Mouse (Mus musculus): ENCODE results near the gene Arid3a. TPM values are rescaled to one million over a fixed set of nuclear protein-coding genes. Genes with fewer than 3 reads are reported as not detected.

Arid3a gene
- total and polyA plus RNA-seq, 3 experiments, result 11.8 to 17.2 TPM; not detected in 1

DNA sequence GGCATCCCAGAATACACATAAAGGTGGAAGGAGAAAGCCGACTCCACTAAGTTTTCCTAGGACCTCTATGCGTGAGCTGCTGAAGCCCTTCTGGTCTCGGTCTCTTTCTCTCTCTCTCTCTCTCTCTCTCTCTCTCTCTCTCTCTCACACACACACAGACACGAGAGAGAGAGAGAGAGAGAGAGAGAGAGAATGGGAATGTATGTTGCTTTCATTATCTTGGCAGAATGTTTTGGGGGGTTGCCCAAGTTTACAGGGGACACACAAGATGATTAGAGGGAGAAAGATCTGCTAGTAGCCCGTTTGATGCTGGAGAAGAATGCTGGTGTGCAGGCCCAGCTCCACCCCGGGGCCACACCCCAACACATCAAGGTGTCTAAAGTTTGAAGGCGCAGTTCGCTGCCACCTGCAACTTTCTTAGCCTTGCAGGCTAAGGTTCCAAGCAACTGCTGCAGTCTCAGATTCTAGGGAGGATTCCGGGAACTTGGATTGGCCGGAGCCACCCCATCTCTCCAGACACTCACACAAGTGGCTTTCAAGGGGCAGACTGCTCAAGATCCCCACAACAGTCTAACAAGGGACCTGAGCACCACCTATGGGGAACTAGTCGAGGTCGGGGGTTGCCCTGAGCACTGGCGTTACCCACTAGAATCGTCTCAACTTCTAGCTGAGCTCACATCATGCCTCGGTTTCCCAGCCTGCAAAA, 905 bp upstream of the Arid3a start:
- H3K27me3 ChIP-seq (ENCODE audit: control insufficient read depth in 1 of 2, insufficient read depth in 2 of 2, low read length in 2 of 2), result no peaks in the 10 kb centered on the region
- H3K9ac ChIP-seq (ENCODE audit: control insufficient read depth, low read depth, low read length, poor library complexity, severe bottlenecking), result peak overlapping the region; percentile 87
- DNase-seq (ENCODE audit: low read depth, low spot score), result peak; percentile 70
- no peaks in the 10 kb centered on the region for H3K9me3 ChIP-seq (replicated peaks; ENCODE audit: insufficient read depth, low read length)
- peak overlapping the region; percentile 53 to 90 for H3K4me3 ChIP-seq (ENCODE audit: control insufficient read depth in 1 of 2, insufficient read depth in 1 of 2, low read depth in 2 of 2, low read length in 2 of 2)
- peak overlapping the region; percentile 76 for H3K27ac ChIP-seq (ENCODE audit: control insufficient read depth, low read depth, low read length)
- peaks cover 0 to 6% of the 10 kb centered on the region in 2 experiments; a peak in 1 of 4 replicates for H3K4me1 ChIP-seq (ENCODE audit: control insufficient read depth in 1 of 2, insufficient read depth in 2 of 2, low read length in 2 of 2)
- no peaks in the 10 kb centered on the region; a peak in 1 of 4 replicates for H3K36me3 ChIP-seq (ENCODE audit: control insufficient read depth in 1 of 2, insufficient read depth in 2 of 2, low read length in 2 of 2)
- TF ChIP-seq MAX (IDR thresholded peaks at IDR 0.05; ENCODE audit: low read length) (no peak; the same call in 1 of the 2 replicates), GATA1 (IDR thresholded peaks at IDR 0.05; ENCODE audit: low read depth, low read length) (no peak), USF2 (IDR thresholded peaks at IDR 0.05; ENCODE audit: borderline replicate concordance in 1 of 2, insufficient read depth in 1 of 2, low read depth in 1 of 2, low read length in 2 of 2) (no peak), MXI1 (IDR thresholded peaks at IDR 0.05; ENCODE audit: low read depth, low read length) (peak; percentile 52; the same call in 1 of the 2 replicates), SMC3 (IDR thresholded peaks at IDR 0.05; ENCODE audit: low read depth, low read length) (peak; percentile 5; the same call in 1 of the 2 replicates), POLR2AphosphoS2 (IDR thresholded peaks at IDR 0.05; ENCODE audit: low read length) (0 out of 2 replicates have a peak, but pooled peaks have one; percentile 27), UBTF (IDR thresholded peaks at IDR 0.05; ENCODE audit: borderline replicate concordance, insufficient read depth, low read depth, low read length) (no peak), CHD1 (IDR thresholded peaks at IDR 0.05; ENCODE audit: low read depth, low read length) (no peak), BHLHE40 (IDR thresholded peaks at IDR 0.05; ENCODE audit: borderline replicate concordance, low read depth, low read length) (no peak), MEF2A (IDR thresholded peaks at IDR 0.05; ENCODE audit: extremely low read depth, insufficient replicate concordance, low read depth, low read length, poor library complexity, severe bottlenecking) (no peak), EP300 (IDR thresholded peaks at IDR 0.05; ENCODE audit: low read depth in 1 of 2, low read length in 2 of 2) (no peak), JUND (IDR thresholded peaks at IDR 0.05; ENCODE audit: low read depth, low read length) (peak; percentile 92), MYC (IDR thresholded peaks at IDR 0.05; ENCODE audit: low read depth, low read length) (no peak), MAZ (IDR thresholded peaks at IDR 0.05; ENCODE audit: low read depth, low read length) (0 out of 2 replicates have a peak, but pooled peaks have one; percentile 3), RAD21 (IDR thresholded peaks at IDR 0.05; ENCODE audit: low read depth, low read length) (no peak), ELF1 (IDR thresholded peaks at IDR 0.05; ENCODE audit: low read depth, low read length) (0 out of 2 replicates have a peak, but pooled peaks have one; percentile 4)
- peaks cover 9% of the 10 kb centered on the region for H3K79me2 ChIP-seq (ENCODE audit: control insufficient read depth, insufficient read depth, low read length, poor library complexity)

DNA sequence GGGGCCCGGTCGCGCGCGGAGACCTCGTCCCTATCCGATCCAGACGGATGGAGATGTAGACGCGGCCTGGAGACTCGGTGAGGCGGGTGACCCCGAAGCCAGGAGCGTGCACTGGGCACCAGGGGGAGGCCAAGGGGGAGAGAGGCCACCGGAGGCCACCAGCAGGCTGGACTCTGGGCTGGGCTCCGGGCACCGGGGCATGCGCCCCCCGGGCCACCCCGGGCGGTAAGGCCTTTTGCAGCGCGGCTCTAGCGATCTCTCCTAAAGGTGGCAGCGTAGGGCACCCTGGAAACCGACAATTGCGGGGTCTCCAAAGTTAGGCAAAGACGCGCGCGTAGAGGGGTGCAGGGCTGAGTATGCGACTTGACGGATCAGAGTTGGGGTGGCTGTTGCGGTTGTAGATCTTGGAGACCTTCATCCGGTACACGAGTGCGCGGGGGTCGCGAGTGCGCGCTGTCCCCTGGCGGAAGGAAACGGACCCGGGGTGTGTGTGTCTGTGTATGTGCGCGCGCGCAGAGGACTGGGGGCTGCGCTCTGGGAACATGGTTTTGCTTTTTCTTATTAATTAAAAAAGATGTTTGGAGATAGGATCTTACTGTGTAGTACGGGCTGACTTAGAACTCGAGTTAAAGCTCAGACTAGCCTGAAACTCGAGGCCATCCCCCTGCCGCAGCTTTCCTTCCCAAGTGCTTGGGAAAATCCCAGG, 634 bp downstream of the Arid3a start:
- H3K27ac ChIP-seq (ENCODE audit: control insufficient read depth, low read depth, low read length), result peak overlapping the region; percentile 68
- peaks cover 0 to 6% of the 10 kb centered on the region in 2 experiments; a peak in 1 of 4 replicates for H3K4me1 ChIP-seq (ENCODE audit: control insufficient read depth in 1 of 2, insufficient read depth in 2 of 2, low read length in 2 of 2)
- peak overlapping the region; percentile 93 for H3K9ac ChIP-seq (ENCODE audit: control insufficient read depth, low read depth, low read length, poor library complexity, severe bottlenecking)
- H3K4me3 ChIP-seq (ENCODE audit: control insufficient read depth in 1 of 2, insufficient read depth in 1 of 2, low read depth in 2 of 2, low read length in 2 of 2), result peak overlapping the region; percentile 79 to 90
- no peaks in the 10 kb centered on the region; a peak in 1 of 4 replicates for H3K36me3 ChIP-seq (ENCODE audit: control insufficient read depth in 1 of 2, insufficient read depth in 2 of 2, low read length in 2 of 2)
- DNase-seq (ENCODE audit: low read depth, low spot score), result peak; percentile 80
- no peaks in the 10 kb centered on the region for H3K27me3 ChIP-seq (ENCODE audit: control insufficient read depth in 1 of 2, insufficient read depth in 2 of 2, low read length in 2 of 2)
- H3K79me2 ChIP-seq (ENCODE audit: control insufficient read depth, insufficient read depth, low read length, poor library complexity), result peaks cover 9% of the 10 kb centered on the region
- no peaks in the 10 kb centered on the region for H3K9me3 ChIP-seq (replicated peaks; ENCODE audit: insufficient read depth, low read length)
- TF ChIP-seq POLR2AphosphoS2 (IDR thresholded peaks at IDR 0.05; ENCODE audit: low read length) (no peak), POLR2AphosphoS5 (IDR thresholded peaks at IDR 0.05; ENCODE audit: borderline replicate concordance, low read depth, low read length) (no peak), ETS1 (IDR thresholded peaks at IDR 0.05; ENCODE audit: low read depth, low read length) (0 out of 2 replicates have a peak, but pooled peaks have one; percentile 14), SIN3A (IDR thresholded peaks at IDR 0.05; ENCODE audit: low read length) (0 out of 2 replicates have a peak, but pooled peaks have one; percentile 49), TCF12 (IDR thresholded peaks at IDR 0.05; ENCODE audit: low read depth, low read length) (no peak), NRF1 (IDR thresholded peaks at IDR 0.05; ENCODE audit: insufficient read depth, low read depth, low read length, poor library complexity, severe bottlenecking) (peak; percentile 55), UBTF (IDR thresholded peaks at IDR 0.05; ENCODE audit: borderline replicate concordance, insufficient read depth, low read depth, low read length) (no peak), RCOR1 (IDR thresholded peaks at IDR 0.05; ENCODE audit: low read depth, low read length) (no peak), E2F4 (IDR thresholded peaks at IDR 0.05; ENCODE audit: borderline replicate concordance, low read depth, low read length) (no peak), GABPA (IDR thresholded peaks at IDR 0.05; ENCODE audit: low read depth, low read length) (no peak), RAD21 (IDR thresholded peaks at IDR 0.05; ENCODE audit: low read depth, low read length) (no peak), TAL1 (IDR thresholded peaks at IDR 0.05; ENCODE audit: low read length) (no peak), MAZ (IDR thresholded peaks at IDR 0.05; ENCODE audit: low read depth, low read length) (no peak), HCFC1 (IDR thresholded peaks at IDR 0.05; ENCODE audit: low read depth, low read length) (0 out of 2 replicates have a peak, but pooled peaks have one; percentile 17), KAT2A (conservative IDR thresholded peaks at IDR 0.05; ENCODE audit: low read depth, low read length) (no peak)
